Mouse (Mus musculus) heart, adult 2 months (tissue): ENCODE data around the gene Nme8.

Experiments
- CTCF ChIP-seq: fragments of 200-600 bp; IDR thresholded peaks from 2 replicates; pipeline ENCODE4 v1.8.1; 2022; ENCODE audit warnings: antibody characterized with exemption, mild to moderate bottlenecking, moderate library complexity
- POLR2A ChIP-seq: fragments of 200-500 bp; IDR thresholded peaks from 2 replicates; pipeline ENCODE4 v1.6.1; 2011; ENCODE audit warnings: mild to moderate bottlenecking, low read depth, low read length, control low read depth; ENCODE audit not compliant: insufficient read depth

DNA sequence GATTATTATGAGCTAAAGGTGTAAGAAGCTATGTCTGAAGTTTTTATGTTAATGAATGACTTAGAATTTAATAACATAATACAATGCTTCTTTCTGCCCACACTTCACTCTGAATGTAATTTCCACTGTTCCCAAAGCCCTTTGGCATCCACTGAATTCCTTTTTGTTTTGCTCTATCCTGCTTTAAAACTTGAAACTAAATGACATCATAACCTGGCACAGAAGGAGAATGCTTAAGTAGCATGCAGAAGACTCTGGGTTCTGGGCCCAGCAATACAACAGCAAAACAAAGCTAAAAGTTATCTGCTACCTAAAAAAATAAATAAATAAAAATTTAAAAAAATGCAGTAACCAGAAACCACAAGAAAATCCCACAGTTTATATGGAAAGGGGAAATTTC, 23.0 kb downstream of the Nme8 start:
- TF ChIP-seq POLR2A (no peak), CTCF (no peak)
